Mouse (Mus musculus): ENCODE measurements around the gene Nup107. TPM values are rescaled to one million over a fixed set of nuclear protein-coding genes. Genes with fewer than 3 reads are reported as not detected.

The Nup107 gene
- polyA plus RNA-seq, 1 experiment from 2014 or later: 68.1 TPM

DNA sequence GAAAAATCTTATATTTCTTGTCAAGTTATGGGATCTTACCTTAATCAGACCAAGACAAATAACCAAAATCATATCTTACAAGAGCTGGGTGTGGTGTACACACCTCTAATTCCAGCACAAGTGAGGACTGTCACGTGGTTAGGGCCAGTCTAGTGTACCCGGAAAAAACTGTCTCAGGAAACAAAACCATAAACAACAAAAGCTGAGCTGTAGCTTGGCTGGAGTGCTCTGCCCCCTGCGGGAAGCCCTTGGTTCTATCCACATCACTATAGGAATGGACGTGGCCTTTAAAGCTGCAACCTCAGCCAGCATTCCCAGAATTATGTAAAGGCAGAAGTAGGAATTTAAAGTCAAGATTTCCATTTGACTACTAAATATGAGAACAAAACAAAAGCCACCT, 31.6 kb upstream of the Nup107 start:
- H3K36me3 ChIP-seq (ENCODE audit: poor library complexity, severe bottlenecking): peaks cover 43% of the 10 kb centered on the region
- no peaks in the 10 kb centered on the region for H3K9me3 ChIP-seq (replicated peaks)
- 66% methylated on average over 4 of the region's 4 CpGs for WGBS
- no peak overlapping the region for H3K4me3 ChIP-seq
- no peak overlapping the region for H3K27ac ChIP-seq
- H3K4me2 ChIP-seq: no peak overlapping the region
- H3K4me1 ChIP-seq: no peaks in the 10 kb centered on the region
- no peak for ATAC-seq
- no peaks in the 10 kb centered on the region for H3K27me3 ChIP-seq
- H3K9ac ChIP-seq: no peak overlapping the region

DNA sequence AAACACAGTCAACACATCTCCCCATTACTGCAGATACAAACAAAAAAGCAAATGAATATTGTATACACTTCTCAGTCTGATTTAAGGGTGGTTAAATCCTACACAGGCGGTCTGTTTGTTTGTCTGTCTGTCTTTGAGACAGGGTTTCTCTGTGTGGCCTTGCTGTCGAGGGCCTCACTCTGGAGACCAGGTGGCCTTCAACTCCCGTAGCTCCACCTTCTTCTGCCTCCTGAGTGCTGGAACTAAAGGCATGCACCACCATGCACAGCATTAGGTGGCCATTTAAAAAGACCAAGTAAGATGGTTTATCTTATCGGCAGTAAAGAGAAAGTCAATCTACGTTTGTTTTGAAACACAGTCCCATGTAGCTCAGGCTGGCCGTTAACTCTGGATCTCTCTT, 30.8 kb upstream of the Nup107 start:
- Histone ChIP-seq H3K4me2 (no peak overlapping the region), H3K9ac (no peak overlapping the region), H3K36me3 (ENCODE audit: poor library complexity, severe bottlenecking) (peaks cover 51% of the 10 kb centered on the region), H3K27ac (no peak overlapping the region), H3K27me3 (no peaks in the 10 kb centered on the region), H3K4me1 (no peaks in the 10 kb centered on the region), H3K9me3 (replicated peaks) (no peaks in the 10 kb centered on the region), H3K4me3 (no peak overlapping the region)
- ATAC-seq: no peak
- 89% methylated on average over 6 of the region's 6 CpGs for WGBS

DNA sequence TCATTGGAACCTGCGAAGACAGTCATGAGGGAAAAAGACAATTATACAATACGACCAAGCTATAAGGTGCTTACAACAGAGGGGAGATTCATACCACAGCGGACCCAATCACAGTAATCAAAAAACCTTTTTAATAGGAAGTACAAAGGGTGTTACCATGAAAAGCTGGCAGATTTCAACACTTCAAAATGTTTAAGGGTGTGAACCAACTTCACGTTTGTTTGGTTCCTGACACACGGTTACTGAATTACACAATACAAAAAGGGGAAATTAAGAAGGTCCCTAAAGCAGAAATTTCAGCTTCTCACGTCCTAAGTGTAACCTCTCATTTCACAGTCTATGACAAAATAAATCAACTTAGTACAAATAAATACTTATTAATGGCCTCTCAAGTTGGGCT, 26.1 kb upstream of the Nup107 start:
- 85% methylated on average over 6 of the region's 6 CpGs for WGBS
- Histone ChIP-seq H3K4me3 (no peak overlapping the region), H3K9ac (no peak overlapping the region), H3K4me1 (no peaks in the 10 kb centered on the region), H3K27ac (no peak overlapping the region), H3K9me3 (replicated peaks) (no peaks in the 10 kb centered on the region), H3K27me3 (no peaks in the 10 kb centered on the region), H3K36me3 (ENCODE audit: poor library complexity, severe bottlenecking) (peaks cover 84% of the 10 kb centered on the region), H3K4me2 (no peak overlapping the region)
- ATAC-seq: no peak

- no peak for ATAC-seq
- H3K27ac ChIP-seq: no peak overlapping the region
- peaks cover 81% of the 10 kb centered on the region for H3K36me3 ChIP-seq (ENCODE audit: poor library complexity, severe bottlenecking)
- no peaks in the 10 kb centered on the region for H3K27me3 ChIP-seq
- H3K4me1 ChIP-seq: no peaks in the 10 kb centered on the region
- 93% methylated on average over 6 of the region's 6 CpGs for WGBS
- no peak overlapping the region for H3K9ac ChIP-seq
- H3K4me2 ChIP-seq: no peak overlapping the region
- no peak overlapping the region for H3K4me3 ChIP-seq
- H3K9me3 ChIP-seq (replicated peaks): no peaks in the 10 kb centered on the region
Observed at GRCm38 (mm10) chr10:117816721-117817120, 24.2 kb upstream of the Nup107 start.

GRCm38 (mm10) chr10:117812501-117812900, 20.0 kb upstream of the Nup107 start:
- Histone ChIP-seq H3K4me1 (0 out of 2 replicates have a peak, but pooled peaks cover 3% of the 10 kb centered on the region), H3K4me2 (no peak overlapping the region), H3K4me3 (no peak overlapping the region), H3K27me3 (no peaks in the 10 kb centered on the region), H3K9ac (no peak overlapping the region), H3K9me3 (replicated peaks) (no peaks in the 10 kb centered on the region), H3K27ac (no peak overlapping the region), H3K36me3 (ENCODE audit: poor library complexity, severe bottlenecking) (peaks cover 48% of the 10 kb centered on the region)
- no peak for ATAC-seq
- 95% methylated on average over 2 of the region's 2 CpGs for WGBS

DNA sequence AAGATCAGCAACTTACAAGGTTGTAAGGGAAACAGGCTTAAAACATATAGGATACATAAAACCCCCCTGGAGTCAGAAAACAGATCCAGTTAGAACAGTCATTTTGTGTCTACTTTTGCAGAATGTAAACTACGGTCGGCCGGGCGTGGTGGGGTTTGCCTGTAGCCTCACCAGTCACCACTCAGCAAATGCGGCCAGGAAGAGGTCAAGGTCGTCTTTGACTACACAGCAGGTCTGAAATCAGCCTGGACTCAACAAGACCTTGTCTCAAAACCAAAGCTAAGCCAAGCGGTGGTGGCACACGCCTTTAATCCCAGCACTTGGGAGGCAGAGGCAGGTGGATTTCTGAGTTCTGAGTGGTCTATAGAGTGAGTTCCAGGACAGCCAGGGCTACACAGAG, 19.1 kb upstream of the Nup107 start:
- Histone ChIP-seq H3K36me3 (ENCODE audit: poor library complexity, severe bottlenecking) (peaks cover 41% of the 10 kb centered on the region), H3K4me2 (no peak overlapping the region), H3K9me3 (replicated peaks) (no peaks in the 10 kb centered on the region), H3K9ac (no peak overlapping the region), H3K27me3 (no peaks in the 10 kb centered on the region), H3K4me1 (0 out of 2 replicates have a peak, but pooled peaks cover 3% of the 10 kb centered on the region), H3K27ac (no peak overlapping the region), H3K4me3 (no peak overlapping the region)
- 93% methylated on average over 8 of the region's 8 CpGs for WGBS
- no peak for ATAC-seq

DNA sequence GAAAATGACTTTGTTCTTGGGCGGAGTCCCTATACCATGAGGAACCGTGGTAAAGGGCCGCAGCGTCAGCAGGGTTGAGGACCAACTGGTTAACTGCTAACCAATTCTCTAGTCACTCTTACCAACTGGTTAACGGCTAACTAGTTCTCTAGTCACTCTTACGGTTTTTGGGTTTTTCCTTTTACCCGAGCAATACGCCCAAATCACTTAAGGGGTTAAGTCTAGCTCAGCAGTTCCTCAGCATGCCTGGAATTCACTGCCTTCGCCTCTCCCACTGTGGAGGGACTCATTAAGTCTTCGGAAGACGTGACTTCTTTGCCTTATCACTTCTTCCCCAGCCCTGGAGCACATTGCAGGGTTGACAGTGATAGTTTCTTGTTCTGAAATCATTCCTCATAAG, 18.0 kb upstream of the Nup107 start:
- Histone ChIP-seq H3K9me3 (replicated peaks) (no peaks in the 10 kb centered on the region), H3K27ac (no peak overlapping the region), H3K27me3 (no peaks in the 10 kb centered on the region), H3K4me1 (0 out of 2 replicates have a peak, but pooled peaks cover 3% of the 10 kb centered on the region), H3K4me2 (no peak overlapping the region), H3K9ac (no peak overlapping the region), H3K36me3 (ENCODE audit: poor library complexity, severe bottlenecking) (peaks cover 30% of the 10 kb centered on the region), H3K4me3 (no peak overlapping the region)
- no peak for ATAC-seq
- 85% methylated on average over 11 of the region's 11 CpGs for WGBS

DNA sequence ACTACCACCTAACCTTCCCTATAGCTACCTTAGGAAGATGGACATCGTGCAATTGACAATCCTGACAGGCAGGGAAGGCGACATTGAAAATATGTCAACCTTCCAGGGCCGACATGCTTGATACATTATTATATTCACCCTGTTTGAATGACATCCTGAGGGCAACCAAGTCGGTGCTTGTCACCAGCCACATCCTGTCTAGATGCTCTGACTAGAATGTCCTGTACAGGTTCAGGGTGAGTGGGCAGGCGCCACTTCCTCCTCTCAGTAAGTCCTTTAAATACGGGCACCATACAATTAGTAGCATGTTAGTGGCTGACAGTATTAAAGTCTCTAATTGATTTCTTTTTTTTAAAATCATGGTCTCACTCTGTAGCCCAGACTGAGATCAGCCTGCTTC, 15.6 kb upstream of the Nup107 start:
- H3K27ac ChIP-seq: no peak overlapping the region
- ATAC-seq: no peak
- H3K9me3 ChIP-seq (replicated peaks): no peaks in the 10 kb centered on the region
- no peak overlapping the region for H3K9ac ChIP-seq
- WGBS: 91% methylated on average over 6 of the region's 6 CpGs
- H3K36me3 ChIP-seq (ENCODE audit: poor library complexity, severe bottlenecking): peaks cover 15% of the 10 kb centered on the region
- no peak overlapping the region for H3K4me3 ChIP-seq
- H3K27me3 ChIP-seq: no peaks in the 10 kb centered on the region
- no peak overlapping the region for H3K4me2 ChIP-seq
- H3K4me1 ChIP-seq: 0 out of 2 replicates have a peak, but pooled peaks cover 3% of the 10 kb centered on the region

DNA sequence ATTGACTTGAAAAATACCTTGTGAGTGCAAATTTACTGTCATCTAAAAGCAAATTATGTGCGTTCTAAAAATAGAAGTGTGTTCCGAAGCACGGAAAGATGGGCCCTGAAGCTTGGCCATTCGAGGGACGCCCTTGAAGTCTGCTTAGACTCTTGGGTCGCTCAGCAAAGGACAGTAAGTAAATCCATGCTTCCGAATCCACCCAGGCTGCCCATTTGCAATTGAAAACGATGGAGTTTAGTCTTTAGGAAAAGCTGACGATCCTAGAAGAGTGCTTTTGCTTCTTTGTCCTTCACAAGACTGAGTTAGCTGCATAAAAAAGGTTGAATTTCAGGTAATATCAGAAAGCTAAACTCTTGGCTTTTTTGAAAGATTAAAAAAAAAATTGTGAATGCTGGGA, 13.4 kb upstream of the Nup107 start:
- Histone ChIP-seq H3K4me1 (0 out of 2 replicates have a peak, but pooled peaks cover 3% of the 10 kb centered on the region), H3K4me3 (no peak overlapping the region), H3K36me3 (ENCODE audit: poor library complexity, severe bottlenecking) (peaks cover 1% of the 10 kb centered on the region; the same call in 1 of the 2 replicates), H3K27me3 (no peaks in the 10 kb centered on the region), H3K27ac (no peak overlapping the region), H3K9me3 (replicated peaks) (no peaks in the 10 kb centered on the region), H3K4me2 (no peak overlapping the region), H3K9ac (no peak overlapping the region)
- WGBS: 56% methylated on average over 9 of the region's 9 CpGs
- ATAC-seq: no peak

- Histone ChIP-seq H3K4me3 (no peak overlapping the region), H3K36me3 (ENCODE audit: poor library complexity, severe bottlenecking) (no peaks in the 10 kb centered on the region), H3K9me3 (replicated peaks) (no peaks in the 10 kb centered on the region), H3K4me2 (no peak overlapping the region), H3K27ac (no peak overlapping the region), H3K27me3 (no peaks in the 10 kb centered on the region), H3K9ac (no peak overlapping the region), H3K4me1 (no peaks in the 10 kb centered on the region)
- WGBS: 89% methylated on average over 31 of the region's 31 CpGs
- no peak for ATAC-seq
Observed at GRCm38 (mm10) chr10:117803870-117804850, 11.7 kb upstream of the Nup107 start.

- ATAC-seq: no peak
- H3K9me3 ChIP-seq (replicated peaks): no peaks in the 10 kb centered on the region
- H3K4me3 ChIP-seq: no peak overlapping the region
- no peaks in the 10 kb centered on the region for H3K36me3 ChIP-seq (ENCODE audit: poor library complexity, severe bottlenecking)
- no peak overlapping the region for H3K4me2 ChIP-seq
- no peaks in the 10 kb centered on the region for H3K4me1 ChIP-seq
- H3K9ac ChIP-seq: no peak overlapping the region
- no peaks in the 10 kb centered on the region for H3K27me3 ChIP-seq
- no peak overlapping the region for H3K27ac ChIP-seq
- WGBS: 92% methylated on average over 9 of the region's 9 CpGs
Observed at GRCm38 (mm10) chr10:117801886-117802285, 9.4 kb upstream of the Nup107 start.

- WGBS: 94% methylated on average over 11 of the region's 11 CpGs
- Histone ChIP-seq H3K4me3 (no peak overlapping the region), H3K36me3 (ENCODE audit: poor library complexity, severe bottlenecking) (no peaks in the 10 kb centered on the region), H3K9ac (no peak overlapping the region), H3K9me3 (replicated peaks) (peaks cover 3% of the 10 kb centered on the region; the same call in 1 of the 2 replicates), H3K4me2 (no peak overlapping the region), H3K27ac (no peak overlapping the region), H3K4me1 (no peaks in the 10 kb centered on the region), H3K27me3 (no peaks in the 10 kb centered on the region)
- ATAC-seq: no peak
Observed at GRCm38 (mm10) chr10:117799806-117800205, 7.3 kb upstream of the Nup107 start.

Data from forebrain, embryonic 13.5 days (tissue).